Comparison of ENCODE assay signal across 9 mouse cellular contexts in the genomic region with DNA sequence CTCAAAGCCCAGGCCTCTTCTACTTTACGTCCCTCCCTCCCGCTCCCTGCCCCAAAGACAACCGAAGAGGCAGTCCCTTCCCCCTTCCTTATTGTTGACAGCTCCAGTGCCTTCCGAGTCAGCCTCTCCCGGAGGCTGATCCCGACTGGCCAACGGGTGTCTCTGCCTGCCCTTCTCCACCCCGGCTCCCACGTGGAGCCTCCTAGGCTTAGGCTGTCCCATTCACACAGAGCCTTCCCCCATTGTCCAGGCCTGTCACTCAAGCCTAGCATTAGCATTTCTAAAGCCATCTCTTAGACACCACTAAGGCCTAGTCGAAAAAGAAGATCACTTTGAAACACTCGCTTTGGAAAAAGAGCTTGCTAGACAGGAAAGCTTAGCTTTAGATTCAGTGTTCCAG. TPM values are rescaled to one million over a fixed set of nuclear protein-coding genes. Genes with fewer than 3 reads are reported as not detected.
DNase-seq lines count a peak whose midpoint lies in the region; ATAC-seq and TF ChIP-seq lines count a peak whose summit lies in the region.
"Had no signal": no experiment of that assay in that cellular context is flagged by ENCODE, and none has a peak within 500 bp of the region (broad histone marks: within the 10 kb centered on the region; RNA-seq: fewer than 3 reads in every experiment).

No protein-coding gene starts in this region.

- no peak; the same call in 1 of the 2 replicates for ATAC-seq in neural tube, embryonic 15.5 days (ENCODE audit: low FRiP score)
- ATAC-seq in midbrain, embryonic 14.5 days (ENCODE audit: low FRiP score, low TSS enrichment): peak; percentile 90
- no peak for ATAC-seq in activated CD4-positive, CD25-positive, alpha-beta regulatory T cell, adult 4 months
- no peak for ATAC-seq in liver, postnatal 0 days

- no peak for TF ChIP-seq CTCF in gastrocnemius, adult 2 months (IDR thresholded peaks at IDR 0.05)
- no peak for TF ChIP-seq CTCF in cerebellum, adult 2 months (IDR thresholded peaks at IDR 0.05; ENCODE audit: borderline replicate concordance, insufficient read depth, low read depth, low read length)
- no peak for TF ChIP-seq CTCF in liver, postnatal 0 days (IDR thresholded peaks at IDR 0.05; ENCODE audit: low read depth)

- intact Hi-C loops in gastrocnemius, adult 2 months (cut with DNase I): loop anchor here (1.0 to 2.0 kb wide), 2 partner anchors 119 to 387 kb away; no protein-coding TSS in a partner anchor

- 30% methylated on average over 11 of the region's 11 CpGs for WGBS in neural tube, embryonic 15.5 days
- WGBS in hindbrain, embryonic 10.5 days: 29% methylated on average over 11 of the region's 11 CpGs
- WGBS in midbrain, embryonic 14.5 days: 18% methylated on average over 11 of the region's 11 CpGs
- 70% methylated on average over 11 of the region's 11 CpGs for whole genome bisulfite sequencing in cerebellum, adult 2 months
- WGBS in liver, postnatal 0 days (ENCODE audit: insufficient replicate concordance): 61% methylated on average over 11 of the region's 11 CpGs

- no peak for TF ChIP-seq POLR2A in cerebellum, adult 2 months (IDR thresholded peaks at IDR 0.05; ENCODE audit: borderline replicate concordance, insufficient read depth, low read length)

- H3K36me3 ChIP-seq in neural tube, embryonic 15.5 days: no peaks in the 10 kb centered on the region
- H3K36me3 ChIP-seq in hindbrain, embryonic 10.5 days: no peaks in the 10 kb centered on the region
- H3K36me3 ChIP-seq in midbrain, embryonic 14.5 days (ENCODE audit: control insufficient read depth, insufficient read depth, low read length): no peaks in the 10 kb centered on the region
- no peaks in the 10 kb centered on the region for H3K36me3 ChIP-seq in liver, postnatal 0 days (replicated peaks; ENCODE audit: insufficient read depth, low read length)

- DNase-seq in neural tube, embryonic 10.5 days (ENCODE audit: extremely low spot score, low spot score): peak; percentile 44
- peak; percentile 81 for DNase-seq in hindbrain, embryonic 10.5 days (ENCODE audit: low spot score)
- peak; percentile 66 for DNase-seq in midbrain, embryonic 14.5 days
- DNase-seq in gastrocnemius, adult 2 months: no peak
- no peak for DNase-seq in cerebellum, adult 2 months
- no peak for DNase-seq in liver, postnatal 0 days

- H3K9me3 ChIP-seq in neural tube, embryonic 15.5 days (replicated peaks): no peaks in the 10 kb centered on the region
- no peaks in the 10 kb centered on the region for H3K9me3 ChIP-seq in hindbrain, embryonic 10.5 days
- no peaks in the 10 kb centered on the region for H3K9me3 ChIP-seq in midbrain, embryonic 14.5 days (ENCODE audit: control insufficient read depth, low read length)
- no peaks in the 10 kb centered on the region for H3K9me3 ChIP-seq in liver, postnatal 0 days (ENCODE audit: low read length)

- no peak overlapping the region for H3K27ac ChIP-seq in neural tube, embryonic 15.5 days (replicated peaks)
- peak overlapping the region; percentile 78 for H3K27ac ChIP-seq in hindbrain, embryonic 10.5 days
- peak overlapping the region; percentile 37; the same call in 1 of the 2 replicates for H3K27ac ChIP-seq in midbrain, embryonic 14.5 days (replicated peaks; ENCODE audit: low read depth, low read length)
- H3K27ac ChIP-seq in gastrocnemius, adult 2 months: no peak overlapping the region
- H3K27ac ChIP-seq in cerebellum, adult 2 months (ENCODE audit: insufficient read depth, low read length): no peak overlapping the region
- no peak overlapping the region for H3K27ac ChIP-seq in liver, postnatal 0 days (ENCODE audit: low read depth)

- no peak overlapping the region for H3K4me3 ChIP-seq in neural tube, embryonic 15.5 days (replicated peaks)
- no peak overlapping the region for H3K4me3 ChIP-seq in hindbrain, embryonic 10.5 days
- H3K4me3 ChIP-seq in midbrain, embryonic 14.5 days (replicated peaks; ENCODE audit: low read depth, low read length): no peak overlapping the region
- H3K4me3 ChIP-seq in gastrocnemius, adult 2 months: no peak overlapping the region
- no peak overlapping the region for H3K4me3 ChIP-seq in cerebellum, adult 2 months (replicated peaks; ENCODE audit: insufficient read depth, low read depth, low read length)
- H3K4me3 ChIP-seq in liver, postnatal 0 days (ENCODE audit: low read depth, low read length): no peak overlapping the region

- no peak overlapping the region for H3K9ac ChIP-seq in neural tube, embryonic 15.5 days (replicated peaks)
- no peak overlapping the region for H3K9ac ChIP-seq in midbrain, embryonic 14.5 days (replicated peaks; ENCODE audit: low read length)
- H3K9ac ChIP-seq in liver, postnatal 0 days (replicated peaks): no peak overlapping the region

- H3K27me3 ChIP-seq in neural tube, embryonic 15.5 days (replicated peaks): peaks cover 43% of the 10 kb centered on the region
- peaks cover 98% of the 10 kb centered on the region for H3K27me3 ChIP-seq in hindbrain, embryonic 10.5 days (ENCODE audit: insufficient read depth, poor library complexity, severe bottlenecking)
- H3K27me3 ChIP-seq in midbrain, embryonic 14.5 days (ENCODE audit: control insufficient read depth, insufficient read depth, low read length): peaks cover 5% of the 10 kb centered on the region
- no peaks in the 10 kb centered on the region for H3K27me3 ChIP-seq in cerebellum, adult 2 months (ENCODE audit: control insufficient read depth, insufficient read depth, low read length)
- peaks cover 4% of the 10 kb centered on the region; the same call in 1 of the 2 replicates for H3K27me3 ChIP-seq in liver, postnatal 0 days (ENCODE audit: insufficient read depth, low read length)

- no peak overlapping the region for H3K4me2 ChIP-seq in neural tube, embryonic 15.5 days
- no peak overlapping the region for H3K4me2 ChIP-seq in midbrain, embryonic 14.5 days (ENCODE audit: low read length)
- H3K4me2 ChIP-seq in liver, postnatal 0 days (ENCODE audit: low read depth, low read length): no peak overlapping the region
- H3K4me2 ChIP-seq: liver, embryonic 11.5 days had no signal

- TF ChIP-seq EP300 in liver, postnatal 0 days (IDR thresholded peaks at IDR 0.05; ENCODE audit: low read depth): no peak

- H3K4me1 ChIP-seq in neural tube, embryonic 15.5 days: no peaks in the 10 kb centered on the region
- peaks cover 54% of the 10 kb centered on the region for H3K4me1 ChIP-seq in hindbrain, embryonic 10.5 days (replicated peaks)
- 0 out of 2 replicates have a peak, but pooled peaks cover 3% of the 10 kb centered on the region for H3K4me1 ChIP-seq in midbrain, embryonic 14.5 days (ENCODE audit: control insufficient read depth, insufficient read depth, low read length)
- H3K4me1 ChIP-seq in cerebellum, adult 2 months (ENCODE audit: control insufficient read depth, insufficient read depth, low read length): no peaks in the 10 kb centered on the region
- no peaks in the 10 kb centered on the region for H3K4me1 ChIP-seq in liver, postnatal 0 days (ENCODE audit: insufficient read depth)

RNA-seq across cellular contexts. Expression of gene Pja1, which starts 51.2 kb away (rescaled TPM):
- polyA plus RNA-seq in neural tube, embryonic 15.5 days (2015; fragmentation: Nextera tagmentation; extraction: Ambion mirVana): 313 and 347 TPM in 2 replicates
- 188 and 192 TPM in 2 replicates for polyA plus RNA-seq in hindbrain, embryonic 10.5 days (2016; fragmentation: Nextera tagmentation; extraction: Ambion mirVana)
- 327 and 333 TPM in 2 replicates for polyA plus RNA-seq in midbrain, embryonic 14.5 days (2014; fragmentation: Nextera tagmentation; extraction: Ambion mirVana)
- total RNA-seq in gastrocnemius, adult 2 months (2021): 10 to 100 TPM; 12.9 to 16.7 TPM
- 10 to 100 TPM; 44.0 to 44.2 TPM for polyA plus RNA-seq in activated CD4-positive, CD25-positive, alpha-beta regulatory T cell, adult 4 months (2017; shearing (Covaris generic))
- 223 and 227 TPM in 2 replicates for polyA plus RNA-seq in cerebellum, adult 2 months (2012; rRNA removed)
- 31.9 and 32.1 TPM in 2 replicates for polyA plus RNA-seq in liver, postnatal 0 days (2015; fragmentation: Nextera tagmentation; extraction: Ambion mirVana)

Comparison
In these comparisons a context has a peak if more than half of its experiments do, and no peak if none do; other contexts are left out.
1. DNase-seq: peak in neural tube, embryonic 10.5 days (single experiment), hindbrain, embryonic 10.5 days (single experiment) and midbrain, embryonic 14.5 days (single experiment); none in gastrocnemius, adult 2 months (single experiment), cerebellum, adult 2 months (0 of 2) and liver, postnatal 0 days (single experiment).
2. H3K27ac ChIP-seq: peak in hindbrain, embryonic 10.5 days (single experiment) and midbrain, embryonic 14.5 days (single experiment); none in neural tube, embryonic 15.5 days (single experiment), gastrocnemius, adult 2 months (single experiment), cerebellum, adult 2 months (single experiment) and liver, postnatal 0 days (single experiment).